Mouse (Mus musculus): ENCODE results near the gene P3h3. TPM values are rescaled to one million over a fixed set of nuclear protein-coding genes. Genes with fewer than 3 reads are reported as not detected.
"Not testable (repeated sequence)": the region's sequence is repeated elsewhere in the genome, so short reads cannot be mapped to it uniquely, and the experiment has no call there.

Gene P3h3
- polyA plus RNA-seq, 1 experiment from 2014 or later, result 7.9 TPM

- Histone ChIP-seq H3K9me3 (ENCODE audit: control insufficient read depth, low read length) (no peaks in the 10 kb centered on the region), H3K4me1 (ENCODE audit: control insufficient read depth, insufficient read depth, low read length) (peaks cover 2% of the 10 kb centered on the region; the same call in 1 of the 2 replicates), H3K27ac (ENCODE audit: low read depth, low read length) (no peak overlapping the region), H3K36me3 (ENCODE audit: control insufficient read depth, insufficient read depth, low read length) (no peaks in the 10 kb centered on the region), H3K4me2 (no peak overlapping the region), H3K27me3 (ENCODE audit: control insufficient read depth, insufficient read depth, low read length) (no peaks in the 10 kb centered on the region), H3K9ac (ENCODE audit: low read length) (no peak overlapping the region), H3K4me3 (ENCODE audit: low read depth, low read length) (no peak overlapping the region)
- WGBS, result 56% methylated on average over 3 of the region's 3 CpGs
- DNase-seq (ENCODE audit: low spot score, missing footprints), result no peak
- no peak for ATAC-seq (ENCODE audit: low FRiP score)
These were observed 40.8 kb upstream of the P3h3 start for GRCm38 (mm10) chr6:124898359-124898758.

GRCm38 (mm10) chr6:124894113-124894512 lies 36.6 kb upstream of the P3h3 start:
- not testable (repeated sequence) for H3K4me1 ChIP-seq (ENCODE audit: control insufficient read depth, insufficient read depth, low read length); H3K27me3 ChIP-seq (ENCODE audit: control insufficient read depth, insufficient read depth, low read length); DNase-seq (ENCODE audit: low spot score, missing footprints); H3K4me2 ChIP-seq; H3K9ac ChIP-seq (ENCODE audit: low read length); H3K9me3 ChIP-seq (ENCODE audit: control insufficient read depth, low read length); ATAC-seq (ENCODE audit: low FRiP score); H3K36me3 ChIP-seq (ENCODE audit: control insufficient read depth, insufficient read depth, low read length); H3K4me3 ChIP-seq (ENCODE audit: low read depth, low read length); H3K27ac ChIP-seq (ENCODE audit: low read depth, low read length)
- 93% methylated on average over 2 of the region's 2 CpGs for whole genome bisulfite sequencing

GRCm38 (mm10) chr6:124890997-124891396 lies 33.4 kb upstream of the P3h3 start:
- Histone ChIP-seq H3K27ac (ENCODE audit: low read depth, low read length) (no peak overlapping the region), H3K4me1 (ENCODE audit: control insufficient read depth, insufficient read depth, low read length) (no peaks in the 10 kb centered on the region), H3K4me2 (no peak overlapping the region), H3K27me3 (ENCODE audit: control insufficient read depth, insufficient read depth, low read length) (no peaks in the 10 kb centered on the region; the same call in 1 of the 2 replicates), H3K9ac (ENCODE audit: low read length) (no peak overlapping the region), H3K36me3 (ENCODE audit: control insufficient read depth, insufficient read depth, low read length) (no peaks in the 10 kb centered on the region), H3K9me3 (ENCODE audit: control insufficient read depth, low read length) (no peaks in the 10 kb centered on the region), H3K4me3 (ENCODE audit: low read depth, low read length) (no peak overlapping the region)
- ATAC-seq (ENCODE audit: low FRiP score) (no peak), DNase-seq (ENCODE audit: low spot score, missing footprints) (no peak)
- 60% methylated on average over 6 of the region's 6 CpGs for WGBS

- Histone ChIP-seq H3K9me3 (ENCODE audit: control insufficient read depth, low read length) (no peaks in the 10 kb centered on the region), H3K9ac (ENCODE audit: low read length) (no peak overlapping the region), H3K4me1 (ENCODE audit: control insufficient read depth, insufficient read depth, low read length) (no peaks in the 10 kb centered on the region), H3K4me2 (no peak overlapping the region), H3K27ac (ENCODE audit: low read depth, low read length) (no peak overlapping the region), H3K4me3 (ENCODE audit: low read depth, low read length) (no peak overlapping the region), H3K27me3 (ENCODE audit: control insufficient read depth, insufficient read depth, low read length) (no peaks in the 10 kb centered on the region; the same call in 1 of the 2 replicates), H3K36me3 (ENCODE audit: control insufficient read depth, insufficient read depth, low read length) (no peaks in the 10 kb centered on the region)
- DNase-seq (ENCODE audit: low spot score, missing footprints) (no peak), ATAC-seq (ENCODE audit: low FRiP score) (no peak)
- WGBS, result 89% methylated on average over 6 of the region's 6 CpGs
These were observed 31.1 kb upstream of the P3h3 start for GRCm38 (mm10) chr6:124888555-124889125.

- Histone ChIP-seq H3K9ac (ENCODE audit: low read length) (no peak within 1 kb of the TSS), H3K27me3 (ENCODE audit: control insufficient read depth, insufficient read depth, low read length) (no peaks in the 10 kb centered on the region; the same call in 1 of the 2 replicates), H3K4me1 (ENCODE audit: control insufficient read depth, insufficient read depth, low read length) (no peaks in the 10 kb centered on the region), H3K36me3 (ENCODE audit: control insufficient read depth, insufficient read depth, low read length) (no peaks in the 10 kb centered on the region), H3K9me3 (ENCODE audit: control insufficient read depth, low read length) (no peaks in the 10 kb centered on the region), H3K4me3 (ENCODE audit: low read depth, low read length) (no peak within 1 kb of the TSS), H3K27ac (ENCODE audit: low read depth, low read length) (no peak within 1 kb of the TSS), H3K4me2 (no peak within 1 kb of the TSS)
- 93% methylated on average over 9 of the region's 9 CpGs for WGBS
- DNase-seq (ENCODE audit: low spot score, missing footprints), result no peak
- ATAC-seq (ENCODE audit: low FRiP score), result no peak
These were observed 30.4 kb upstream of the P3h3 start, which contains the start of gene Cd4 for GRCm38 (mm10) chr6:124887986-124888385. TSS of gene Cd4 (minus strand) at chr6:124888221.

GRCm38 (mm10) chr6:124885956-124886381 lies 28.4 kb upstream of the P3h3 start:
- H3K4me1 ChIP-seq (ENCODE audit: control insufficient read depth, insufficient read depth, low read length), result no peaks in the 10 kb centered on the region
- DNase-seq (ENCODE audit: low spot score, missing footprints) (no peak), ATAC-seq (ENCODE audit: low FRiP score) (no peak)
- no peak overlapping the region for H3K4me2 ChIP-seq
- no peaks in the 10 kb centered on the region for H3K36me3 ChIP-seq (ENCODE audit: control insufficient read depth, insufficient read depth, low read length)
- no peak overlapping the region for H3K27ac ChIP-seq (ENCODE audit: low read depth, low read length)
- 92% methylated on average over 8 of the region's 8 CpGs for WGBS
- no peaks in the 10 kb centered on the region for H3K9me3 ChIP-seq (ENCODE audit: control insufficient read depth, low read length)
- H3K27me3 ChIP-seq (ENCODE audit: control insufficient read depth, insufficient read depth, low read length), result no peaks in the 10 kb centered on the region
- H3K4me3 ChIP-seq (ENCODE audit: low read depth, low read length), result no peak overlapping the region
- no peak overlapping the region for H3K9ac ChIP-seq (ENCODE audit: low read length)

- H3K9ac ChIP-seq (ENCODE audit: low read length), result no peak overlapping the region
- H3K4me3 ChIP-seq (ENCODE audit: low read depth, low read length), result no peak overlapping the region
- DNase-seq (ENCODE audit: low spot score, missing footprints) (no peak), ATAC-seq (ENCODE audit: low FRiP score) (no peak)
- H3K4me2 ChIP-seq, result no peak overlapping the region
- H3K4me1 ChIP-seq (ENCODE audit: control insufficient read depth, insufficient read depth, low read length), result no peaks in the 10 kb centered on the region
- no peaks in the 10 kb centered on the region for H3K9me3 ChIP-seq (ENCODE audit: control insufficient read depth, low read length)
- WGBS, result 78% methylated on average over 10 of the region's 10 CpGs
- no peak overlapping the region for H3K27ac ChIP-seq (ENCODE audit: low read depth, low read length)
- no peaks in the 10 kb centered on the region for H3K27me3 ChIP-seq (ENCODE audit: control insufficient read depth, insufficient read depth, low read length)
- no peaks in the 10 kb centered on the region for H3K36me3 ChIP-seq (ENCODE audit: control insufficient read depth, insufficient read depth, low read length)
These were observed 27.4 kb upstream of the P3h3 start for GRCm38 (mm10) chr6:124884714-124885500.

GRCm38 (mm10) chr6:124883351-124883750 lies 25.8 kb upstream of the P3h3 start:
- Histone ChIP-seq H3K9me3 (ENCODE audit: control insufficient read depth, low read length) (no peaks in the 10 kb centered on the region), H3K4me2 (no peak overlapping the region), H3K4me1 (ENCODE audit: control insufficient read depth, insufficient read depth, low read length) (no peaks in the 10 kb centered on the region), H3K36me3 (ENCODE audit: control insufficient read depth, insufficient read depth, low read length) (no peaks in the 10 kb centered on the region), H3K4me3 (ENCODE audit: low read depth, low read length) (no peak overlapping the region), H3K9ac (ENCODE audit: low read length) (no peak overlapping the region), H3K27ac (ENCODE audit: low read depth, low read length) (no peak overlapping the region), H3K27me3 (ENCODE audit: control insufficient read depth, insufficient read depth, low read length) (no peaks in the 10 kb centered on the region)
- DNase-seq (ENCODE audit: low spot score, missing footprints) (no peak), ATAC-seq (ENCODE audit: low FRiP score) (no peak)
- 74% methylated on average over 10 of the region's 10 CpGs for WGBS

- Histone ChIP-seq H3K4me2 (no peak overlapping the region), H3K36me3 (ENCODE audit: control insufficient read depth, insufficient read depth, low read length) (no peaks in the 10 kb centered on the region), H3K4me3 (ENCODE audit: low read depth, low read length) (no peak overlapping the region), H3K9ac (ENCODE audit: low read length) (no peak overlapping the region), H3K9me3 (ENCODE audit: control insufficient read depth, low read length) (no peaks in the 10 kb centered on the region), H3K4me1 (ENCODE audit: control insufficient read depth, insufficient read depth, low read length) (no peaks in the 10 kb centered on the region), H3K27ac (ENCODE audit: low read depth, low read length) (no peak overlapping the region), H3K27me3 (ENCODE audit: control insufficient read depth, insufficient read depth, low read length) (no peaks in the 10 kb centered on the region)
- no peak for DNase-seq (ENCODE audit: low spot score, missing footprints)
- WGBS, result 91% methylated on average over 9 of the region's 9 CpGs
- no peak for ATAC-seq (ENCODE audit: low FRiP score)
These were observed 24.3 kb upstream of the P3h3 start for GRCm38 (mm10) chr6:124881821-124882220.
